Mouse (Mus musculus) liver, adult 2 months (tissue): ENCODE results near the gene Lingo3.

Source experiments
- CTCF ChIP-seq: fragments of 200-500 bp; IDR thresholded peaks from 2 replicates; pipeline ENCODE4 v1.5.1; 2011; ENCODE audit warnings: low read depth, low read length, control low read depth
- POLR2A ChIP-seq: fragments of 200-500 bp; IDR thresholded peaks from 2 replicates; pipeline ENCODE4 v1.6.1; 2011; ENCODE audit warnings: low read length, control low read depth; ENCODE audit not compliant: insufficient read depth; ENCODE audit errors: extremely low read depth

DNA sequence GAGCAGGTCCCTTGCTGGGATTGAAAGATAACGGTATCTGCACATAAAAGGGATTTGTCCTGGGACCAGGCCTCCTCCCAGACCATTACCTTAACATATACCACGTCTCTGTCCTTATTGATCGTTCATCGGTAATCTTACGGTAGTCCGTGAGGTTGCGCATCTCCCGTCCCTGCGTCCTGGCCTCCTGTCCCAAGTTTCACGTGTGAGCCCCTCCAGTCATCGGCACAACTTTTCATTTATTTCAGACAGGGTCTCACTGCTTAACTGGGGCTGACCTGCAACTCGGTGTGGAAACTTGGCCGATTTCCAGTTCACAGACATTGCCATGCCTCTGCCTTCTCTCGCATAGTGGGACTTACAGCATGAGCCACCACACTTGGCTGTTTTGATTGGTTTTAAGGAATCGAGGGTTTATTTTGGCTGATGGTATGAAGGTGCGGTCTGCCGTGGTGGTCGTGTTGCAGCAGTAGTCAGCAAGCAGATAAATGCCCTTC, 44.7 kb downstream of the Lingo3 start:
- no peak for TF ChIP-seq POLR2A
- TF ChIP-seq CTCF: no peak
